ENCODE assay signal across 31 mouse cellular contexts in genomic region chr9:86482236-86482635, GRCm38 (mm10).
"Had no signal": no experiment of that assay in that cellular context is flagged by ENCODE, and none has a peak within 500 bp of the region (broad histone marks: within the 10 kb centered on the region; RNA-seq: fewer than 3 reads in every experiment).

No protein-coding gene starts in this region.

- H3K27me3 ChIP-seq: heart, embryonic 12.5 days; heart, embryonic 13.5 days; heart, embryonic 15.5 days; hindbrain, embryonic 12.5 days; hindbrain, embryonic 13.5 days; hindbrain, embryonic 15.5 days; intestine, embryonic 15.5 days had no signal

- H3K4me2 ChIP-seq: heart, embryonic 11.5 days; heart, embryonic 12.5 days; heart, embryonic 13.5 days; heart, embryonic 15.5 days; hindbrain, embryonic 12.5 days; hindbrain, embryonic 13.5 days; hindbrain, embryonic 14.5 days; hindbrain, embryonic 15.5 days; intestine, embryonic 15.5 days had no signal

- H3K36me3 ChIP-seq: heart, embryonic 10.5 days; heart, embryonic 12.5 days; heart, embryonic 13.5 days; heart, embryonic 15.5 days; hindbrain, embryonic 10.5 days; hindbrain, embryonic 12.5 days; hindbrain, embryonic 13.5 days; hindbrain, embryonic 15.5 days; intestine, embryonic 15.5 days had no signal

- H3K27ac ChIP-seq: heart, adult 2 months; heart, embryonic 10.5 days; heart, embryonic 13.5 days; heart, embryonic 15.5 days; hindbrain, embryonic 10.5 days; hindbrain, embryonic 12.5 days; hindbrain, embryonic 13.5 days; hindbrain, embryonic 14.5 days; hindbrain, embryonic 15.5 days; hindbrain, postnatal 0 days; intestine, embryonic 15.5 days; layer of hippocampus, adult 2 months; left cerebral cortex, adult 2 months had no signal

- H3K4me1 ChIP-seq: hindbrain, embryonic 10.5 days; hindbrain, embryonic 12.5 days; hindbrain, embryonic 15.5 days; intestine, embryonic 15.5 days had no signal

- DNase-seq: heart, adult 18-20 months; heart, adult 2 months; heart, postnatal 10 days; heart, postnatal 14 days; heart, postnatal 36 days; heart, postnatal 4 days; kidney, adult 18-20 months; kidney, adult 8-10 months; kidney, postnatal 10 days; kidney, postnatal 14 days; kidney, postnatal 4 days; layer of hippocampus, adult 9-11 months; layer of hippocampus, postnatal 36 days had no signal

- H3K9me3 ChIP-seq: heart, embryonic 10.5 days; heart, embryonic 12.5 days; heart, embryonic 13.5 days; heart, embryonic 15.5 days; hindbrain, embryonic 10.5 days; hindbrain, embryonic 12.5 days; hindbrain, embryonic 13.5 days; hindbrain, embryonic 15.5 days; intestine, embryonic 15.5 days had no signal

- H3K4me3 ChIP-seq: heart, adult 2 months; heart, embryonic 10.5 days; heart, embryonic 12.5 days; heart, embryonic 13.5 days; heart, embryonic 15.5 days; hindbrain, embryonic 10.5 days; hindbrain, embryonic 12.5 days; hindbrain, embryonic 13.5 days; hindbrain, embryonic 15.5 days; intestine, embryonic 15.5 days; layer of hippocampus, adult 2 months; left cerebral cortex, adult 2 months had no signal

- H3K9ac ChIP-seq: heart, embryonic 12.5 days; heart, embryonic 13.5 days; heart, embryonic 15.5 days; hindbrain, embryonic 12.5 days; hindbrain, embryonic 13.5 days; hindbrain, embryonic 14.5 days; hindbrain, embryonic 15.5 days; intestine, embryonic 15.5 days had no signal

- ATAC-seq: hindbrain, embryonic 16.5 days; hindbrain, postnatal 0 days; inflammation-experienced regulatory T-cells, adult 6 months; intestine, embryonic 15.5 days; intestine, embryonic 16.5 days; intestine, postnatal 0 days had no signal
